Mouse (Mus musculus) lung, postnatal 0 days (tissue): ENCODE data around the gene Tle3.

ENCODE experiments used
- CTCF ChIP-seq: IDR thresholded peaks from 2 replicates; pipeline ENCODE4 v1.5.1; 2016; ENCODE audit warnings: antibody characterized with exemption, mild to moderate bottlenecking
- EP300 ChIP-seq: IDR thresholded peaks from 2 replicates; pipeline ENCODE4 v1.6.1; 2016; ENCODE audit warnings: antibody characterized with exemption, mild to moderate bottlenecking, control low read depth

DNA sequence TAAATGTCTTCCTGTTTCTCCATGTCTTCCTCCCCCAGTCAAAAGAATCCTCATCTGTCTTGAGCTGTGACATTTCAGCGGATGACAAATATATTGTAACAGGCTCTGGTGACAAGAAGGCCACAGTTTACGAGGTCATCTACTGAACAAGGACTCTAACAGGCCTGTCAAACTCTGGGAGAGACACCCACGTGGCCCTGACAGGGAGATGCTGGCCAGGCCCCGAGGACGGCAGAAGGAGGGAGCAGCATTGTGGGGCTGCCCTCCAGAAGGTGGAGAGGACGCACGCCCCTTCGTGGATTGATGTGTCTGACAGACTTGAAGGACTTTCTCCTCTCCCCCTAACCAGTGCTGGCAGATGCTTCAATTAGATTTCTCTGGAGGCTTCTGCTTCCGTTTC lies 44.4 kb downstream of the Tle3 start:
- TF ChIP-seq EP300 (no peak), CTCF (no peak)
